7 mouse cellular contexts compared by ENCODE assay signal in genomic region chr6:145348196-145348915, GRCm38 (mm10).
DNase-seq lines count a peak whose midpoint lies in the region; ATAC-seq lines count a peak whose summit lies in the region.

No protein-coding gene starts in this region.

- peak; percentile 45 for ATAC-seq in monocyte, adult 5-6 weeks (replicated peaks; ENCODE audit: insufficient number of reproducible peaks, low FRiP score, low TSS enrichment, poor library complexity, severe bottlenecking)

- peak; percentile 44 to 54 for DNase-seq in kidney, postnatal 4 days
- no peak for DNase-seq in kidney, adult 8-10 months
- peak; percentile 83 for DNase-seq in ES-CJ7 (ENCODE audit: low read depth, low spot score)
- peak; percentile 25 for DNase-seq in cerebellum, adult 9-10 months
- DNase-seq in urinary bladder, postnatal 14 days (ENCODE audit: low spot score), result no peak
- DNase-seq in layer of hippocampus, postnatal 14 days (ENCODE audit: low spot score in 2 of 2), result no peak

Comparison
In these comparisons a context has a peak if more than half of its experiments do, and no peak if none do; other contexts are left out.
1. DNase-seq: peak in kidney, postnatal 4 days (2 of 2), ES-CJ7 (single experiment) and cerebellum, adult 9-10 months (single experiment); none in kidney, adult 8-10 months (0 of 2), urinary bladder, postnatal 14 days (single experiment) and layer of hippocampus, postnatal 14 days (0 of 2).